Mouse (Mus musculus) thymus, postnatal 4 days (tissue): ENCODE data around the gene Arsg.

Experiments
- DNase-seq: peaks from one replicate; pipeline ENCODE4 v3.0.0; 2021

The Arsg gene

GRCm38 (mm10) chr11:109473171-109474085 lies at the start of gene Arsg, which contains the start of gene Slc16a6:
Gene Arsg, plus strand, starts transcription at chr11:109473374.
Gene Slc16a6, minus strand, starts transcription at chr11:109473598.
- peak; percentile 94 for DNase-seq

GRCm38 (mm10) chr11:109425392-109426271 lies 47.5 kb upstream of the Arsg start, which contains the start of gene Amz2:
Gene Amz2, plus strand, starts transcription at chr11:109425946.
- peak; percentile 100 for DNase-seq

- no peak for DNase-seq
Measured at GRCm38 (mm10) chr11:109426272-109426586, 46.9 kb upstream of the Arsg start.

- no peak for DNase-seq
Measured at GRCm38 (mm10) chr11:109427353-109427752, 45.8 kb upstream of the Arsg start.

GRCm38 (mm10) chr11:109434233-109434798 lies 38.9 kb upstream of the Arsg start:
- DNase-seq = no peak

DNA sequence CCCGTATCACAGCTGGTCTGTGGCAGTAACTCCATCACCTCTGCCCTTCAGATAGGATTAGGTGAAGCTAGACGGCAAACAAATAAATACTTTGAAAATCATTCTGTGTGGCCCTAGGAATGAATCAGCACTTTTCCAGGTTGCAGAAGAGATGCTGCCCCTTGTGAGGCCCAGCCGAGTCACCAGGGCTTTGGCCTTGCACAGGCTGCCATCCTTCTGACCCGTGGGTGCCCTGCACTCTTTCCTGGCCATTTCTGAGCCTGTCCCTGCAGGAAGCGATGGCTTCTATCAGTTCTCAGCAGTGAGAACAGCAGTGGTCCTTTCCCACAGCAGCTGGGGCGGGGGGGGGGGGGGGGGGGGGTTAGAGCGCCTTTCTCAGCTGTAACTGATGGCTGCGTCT lies 36.3 kb upstream of the Arsg start:
- no peak for DNase-seq

- no peak for DNase-seq
Measured at GRCm38 (mm10) chr11:109439209-109439608, 34.0 kb upstream of the Arsg start.

GRCm38 (mm10) chr11:109439829-109440340 lies 33.3 kb upstream of the Arsg start:
- DNase-seq = peak; percentile 87

GRCm38 (mm10) chr11:109440641-109441040 lies 32.5 kb upstream of the Arsg start:
- no peak for DNase-seq

DNA sequence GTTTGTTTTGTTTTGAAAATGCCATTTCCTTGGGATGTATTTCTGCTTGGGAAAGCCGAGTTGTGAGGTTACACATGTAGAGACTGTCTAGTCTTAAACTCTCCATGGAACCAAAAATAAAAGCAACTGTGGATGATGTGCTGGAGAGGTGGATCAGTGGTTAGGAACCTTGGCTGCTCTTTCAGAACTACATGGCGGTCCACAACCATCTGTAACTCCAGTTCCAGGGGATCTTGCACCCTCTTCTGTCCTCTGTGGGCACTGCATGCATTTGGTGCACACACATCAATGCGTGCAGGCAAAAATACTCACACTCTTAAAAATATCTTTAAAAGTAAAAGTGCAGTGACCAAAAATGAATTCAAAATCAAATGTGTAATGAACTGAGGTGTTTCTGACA lies 32.1 kb upstream of the Arsg start:
- peak; percentile 81 for DNase-seq

DNA sequence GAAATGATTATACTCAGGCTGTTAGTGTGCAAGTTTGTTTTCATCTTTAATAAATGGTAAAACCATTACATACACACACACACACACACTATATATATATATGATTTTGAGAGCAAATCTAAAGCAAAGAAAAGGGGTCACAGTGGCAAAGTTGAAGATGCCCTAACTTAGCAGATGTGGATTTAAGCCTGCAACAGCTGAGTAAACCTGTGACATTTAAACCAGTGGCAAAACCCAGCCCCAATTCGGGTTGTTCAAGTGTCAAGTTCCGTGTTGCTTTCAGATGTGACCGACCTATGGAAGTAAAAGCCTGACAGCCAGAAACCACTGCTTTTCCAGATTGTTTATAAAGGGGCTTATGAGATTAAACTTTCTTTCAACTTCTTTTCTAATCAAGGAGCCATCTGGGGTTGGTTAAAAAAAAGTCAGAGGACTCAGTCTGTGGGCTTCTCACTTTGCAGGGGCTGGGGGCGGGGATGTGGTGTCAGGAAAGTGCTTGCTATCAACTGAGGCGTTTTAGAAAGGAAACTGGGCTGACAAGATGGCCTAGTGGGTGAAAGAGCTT lies 30.9 kb upstream of the Arsg start:
- no peak for DNase-seq

DNA sequence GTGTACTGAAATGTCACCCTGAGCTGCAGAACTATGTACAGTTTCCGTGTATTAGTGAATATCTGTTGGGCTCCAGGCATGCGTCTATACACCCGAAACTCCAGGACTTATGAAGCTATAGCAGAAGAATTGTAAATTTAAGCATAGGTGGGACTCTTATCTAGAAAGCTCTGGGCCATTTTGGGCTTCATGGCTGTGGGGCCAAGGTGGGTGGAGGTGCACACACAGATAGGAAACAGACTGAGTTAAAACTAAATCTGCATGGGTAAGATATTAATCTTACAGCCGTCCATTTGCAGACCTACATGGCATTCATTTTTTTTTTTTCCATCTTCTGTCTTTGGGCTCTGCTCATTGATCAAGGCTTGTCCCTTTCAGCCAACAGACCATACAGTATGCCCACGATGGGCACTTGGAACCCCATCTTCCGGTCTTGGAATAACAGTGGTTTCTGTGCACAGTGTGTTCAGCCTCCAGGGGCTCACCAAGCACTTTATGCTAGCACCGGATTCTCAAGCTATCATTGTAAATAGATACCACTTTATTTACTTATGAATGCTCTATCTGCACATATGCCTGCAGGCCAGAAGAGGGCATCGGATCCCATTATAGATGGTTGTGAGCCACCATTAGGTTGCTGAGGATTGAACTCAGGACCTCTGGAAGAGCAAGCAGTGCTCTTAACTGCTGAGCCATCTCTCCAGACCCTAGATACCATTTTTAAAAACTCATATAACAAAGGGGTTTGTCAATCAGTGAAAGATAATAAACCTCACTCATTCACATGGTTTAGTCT lies 29.5 kb upstream of the Arsg start:
- DNase-seq = no peak

DNA sequence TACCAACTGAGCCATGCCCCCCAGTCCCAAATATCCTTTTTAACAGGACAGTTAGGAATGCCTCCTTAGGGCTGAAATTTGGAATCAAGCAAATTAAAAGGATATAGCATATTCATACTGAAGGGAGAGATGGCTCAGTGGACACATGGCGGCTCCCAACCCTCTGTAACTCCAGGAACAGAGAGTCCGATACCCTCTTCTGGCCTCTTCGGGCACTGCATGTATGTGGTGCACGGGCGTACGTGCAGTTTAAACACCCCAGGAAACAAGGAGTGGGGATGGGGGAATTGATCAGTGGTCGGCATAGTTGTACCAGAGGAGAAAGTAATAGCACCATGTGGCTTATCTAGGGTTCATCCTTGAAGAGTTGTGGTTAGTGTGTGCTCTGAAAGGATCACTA lies 28.6 kb upstream of the Arsg start:
- DNase-seq = peak; percentile 79

GRCm38 (mm10) chr11:109445438-109446035 lies 27.6 kb upstream of the Arsg start:
- DNase-seq = peak; percentile 35

- DNase-seq = no peak
Measured at GRCm38 (mm10) chr11:109451169-109451568, 22.0 kb upstream of the Arsg start.

GRCm38 (mm10) chr11:109456261-109456660 lies 16.9 kb upstream of the Arsg start:
- no peak for DNase-seq

- DNase-seq = no peak
Measured at GRCm38 (mm10) chr11:109458165-109458564, 15.0 kb upstream of the Arsg start.

- DNase-seq = no peak
Measured at GRCm38 (mm10) chr11:109460586-109460985, 12.6 kb upstream of the Arsg start.

DNA sequence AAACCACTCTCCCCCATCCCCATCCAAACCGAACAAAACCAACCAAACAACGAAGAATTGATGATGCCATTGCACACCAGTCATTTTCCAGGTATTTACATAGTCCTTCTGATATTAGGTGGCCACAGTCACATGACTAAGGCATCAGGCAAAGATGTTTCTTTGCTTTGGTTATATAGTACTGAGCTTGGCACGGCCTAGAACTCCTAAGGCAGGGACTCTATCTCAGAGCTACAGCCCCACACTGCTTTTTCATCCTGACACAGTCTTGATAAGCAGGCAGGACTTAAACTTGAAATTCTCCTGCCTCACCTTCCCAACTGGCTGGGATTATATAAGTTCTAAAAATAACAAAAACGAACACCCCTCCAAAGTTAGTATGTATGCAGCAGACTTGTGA lies 8.1 kb upstream of the Arsg start:
- no peak for DNase-seq

DNA sequence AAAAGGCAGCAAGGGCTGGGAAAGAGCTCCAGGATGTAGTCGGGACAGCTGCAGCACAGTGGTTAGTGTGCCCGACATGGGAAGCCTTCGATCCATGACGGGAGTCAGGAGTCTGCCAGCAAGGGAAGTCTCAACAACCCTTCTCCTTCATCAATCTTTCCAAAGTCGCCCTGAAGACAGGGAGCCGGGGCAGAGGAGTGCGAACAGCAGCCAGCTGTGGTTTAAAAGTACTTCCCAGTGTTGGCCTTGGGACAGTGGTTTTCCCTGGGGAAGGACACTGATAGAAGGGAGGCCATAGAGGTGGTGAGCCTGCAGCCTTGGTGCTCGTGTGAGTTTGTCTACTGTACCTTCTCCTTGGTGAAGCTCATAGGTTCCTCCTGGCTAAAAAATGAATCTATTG lies 6.2 kb upstream of the Arsg start:
- no peak for DNase-seq

- DNase-seq = no peak
Measured at GRCm38 (mm10) chr11:109468133-109468532, 5.0 kb upstream of the Arsg start.

GRCm38 (mm10) chr11:109470170-109470569 lies 3.0 kb upstream of the Arsg start:
- DNase-seq = peak; percentile 46
